Mouse (Mus musculus) thymus, postnatal 4 days (tissue): ENCODE data around the gene Olfr1115.
"Not testable (repeated sequence)": the region's sequence is repeated elsewhere in the genome, so short reads cannot be mapped to it uniquely, and the experiment has no call there.

Experiments
- DNase-seq: peaks from one replicate; pipeline ENCODE4 v3.0.0; 2021

Gene Olfr1115

GRCm38 (mm10) chr2:87247713-87248112 lies at the start of gene Olfr1115:
Olfr1115 (plus strand) TSS chr2:87248013.
- DNase-seq = no peak

- no peak for DNase-seq
Observed at GRCm38 (mm10) chr2:87208670-87209069, 39.1 kb upstream of the Olfr1115 start, which contains the start of gene Olfr1113. Olfr1113 (plus strand) TSS chr2:87208970.

- DNase-seq = no peak
Observed at GRCm38 (mm10) chr2:87267234-87267633, 19.4 kb downstream of the Olfr1115 start, which contains the start of gene Olfr1116. Olfr1116 (plus strand) TSS chr2:87267534.

GRCm38 (mm10) chr2:87293977-87294376 lies 46.2 kb downstream of the Olfr1115 start:
- DNase-seq = not testable (repeated sequence)
